Mouse (Mus musculus) hindbrain, postnatal 0 days (tissue): Measurements from ENCODE around the gene Rgs11. TPM values are rescaled to one million over a fixed set of nuclear protein-coding genes. Genes with fewer than 3 reads are reported as not detected.

Source experiments
- ATAC-seq: fragments of 200-750 bp; cut with Nextera tagmentation; 2 replicates; pipeline ENCODE4 v1.8.0; 2017; ENCODE audit warnings: mild to moderate bottlenecking, moderate TSS enrichment, moderate library complexity
- DNase-seq: peaks from one replicate; pipeline ENCODE4 v3.0.0-alpha.2; 2015; ENCODE audit warnings: low spot score
- H3K27ac ChIP-seq: fragments of 300-500 bp; sonication (generic); 2 replicates; pipeline ENCODE4 v1.5.1; 2014; ENCODE audit warnings: mild to moderate bottlenecking
- H3K27me3 ChIP-seq: fragments of 300-500 bp; sonication (generic); 2 replicates; pipeline ENCODE4 v1.6.1; 2014; ENCODE audit warnings: low read length, mixed read lengths; ENCODE audit not compliant: insufficient read depth
- H3K36me3 ChIP-seq: fragments of 300-500 bp; sonication (generic); 2 replicates; pipeline ENCODE4 v1.6.1; 2014; ENCODE audit warnings: low read length, mixed read lengths; ENCODE audit not compliant: insufficient read depth
- H3K4me1 ChIP-seq: fragments of 300-500 bp; sonication (generic); 2 replicates; pipeline ENCODE4 v1.6.1; 2014; ENCODE audit warnings: antibody characterized with exemption, low read length, mixed read lengths; ENCODE audit not compliant: insufficient read depth
- H3K4me2 ChIP-seq: fragments of 300-500 bp; sonication (generic); 2 replicates; pipeline ENCODE4 v1.6.1; 2014; ENCODE audit warnings: low read depth, mild to moderate bottlenecking, low read length, moderate library complexity, mixed read lengths
- H3K4me3 ChIP-seq: fragments of 300-500 bp; sonication (generic); 2 replicates; pipeline ENCODE4 v1.5.1; 2014; ENCODE audit warnings: low read length
- H3K9ac ChIP-seq: fragments of 300-500 bp; sonication (generic); replicated peaks from 2 replicates; pipeline ENCODE4 v1.6.1; 2014; ENCODE audit warnings: mild to moderate bottlenecking, low read length, moderate library complexity, mixed read lengths
- H3K9me3 ChIP-seq: fragments of 300-500 bp; sonication (generic); 2 replicates; pipeline ENCODE4 v1.6.1; 2016; ENCODE audit warnings: low read length, mixed read lengths
- CTCF ChIP-seq: IDR thresholded peaks from 2 replicates; pipeline ENCODE4 v1.5.1; 2016; ENCODE audit warnings: antibody characterized with exemption, control low read depth, low read depth
- WGBS: fragments of 180-500 bp; shearing (Covaris S2); extraction: QIAGEN DNeasy Blood & Tissue Kit; methylation state at CpG from one replicate; pipeline ENCODE4 v1.1.7; 2014; 5-methylcytosine and 5-hydroxymethylcytosine counted together
- polyA plus RNA-seq: library from polyadenylated mRNA; unstranded; fragments of >200 nt; fragmentation: Nextera tagmentation; extraction: Ambion mirVana; gene quantifications from 2 replicates; pipeline ENCODE4 v1.2.1, GENCODE M21; 2015
- total RNA-seq: library from RNA; depleted of rRNA; stranded (reverse); fragments of >200 nt; gene quantifications from 2 replicates; pipeline ENCODE4 v1.2.3, GENCODE M21; 2014

Rgs11 gene
- total and polyA plus RNA-seq, 2 experiments from 2014 or later = 20.5 to 38.5 TPM

DNA sequence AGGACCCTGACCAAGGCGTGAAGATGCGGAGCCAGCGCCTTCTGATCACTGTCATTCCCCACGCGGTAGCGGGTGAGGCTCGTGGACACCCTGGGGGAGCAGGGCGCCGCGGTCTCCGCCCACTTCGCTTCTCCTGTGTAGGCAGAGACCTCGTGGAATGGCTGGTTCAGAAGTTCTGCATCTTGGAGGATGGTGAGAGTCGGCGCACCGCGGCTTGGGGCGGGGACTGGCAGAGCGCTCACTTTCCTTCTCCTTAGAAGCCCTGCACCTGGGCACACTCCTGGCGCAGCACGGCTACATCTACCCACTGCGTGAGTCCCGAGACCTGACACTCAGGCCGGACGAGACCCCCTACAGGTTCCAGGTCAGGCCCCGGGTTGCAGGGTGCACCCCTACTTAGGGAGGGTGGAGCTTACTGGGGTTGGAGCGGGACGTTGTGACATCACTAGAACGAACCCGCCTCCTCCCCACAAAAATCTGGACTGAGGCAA lies 615 bp downstream of the Rgs11 start:
- ATAC-seq (peak; percentile 25), DNase-seq (peak; percentile 36)
- no peak overlapping the region for H3K27ac ChIP-seq
- H3K9ac ChIP-seq = peak overlapping the region; percentile 46; the same call in 1 of the 2 replicates
- peak overlapping the region; percentile 48 for H3K4me3 ChIP-seq
- H3K4me2 ChIP-seq = peak overlapping the region; percentile 96
- no peaks in the 10 kb centered on the region for H3K9me3 ChIP-seq
- WGBS = 2% methylated on average over 30 of the region's 30 CpGs
- 0 out of 2 replicates have a peak, but pooled peaks cover 3% of the 10 kb centered on the region for H3K36me3 ChIP-seq
- TF ChIP-seq CTCF = no peak
- peaks cover 3% of the 10 kb centered on the region; the same call in 1 of the 2 replicates for H3K27me3 ChIP-seq
- H3K4me1 ChIP-seq = peaks cover 3% of the 10 kb centered on the region; the same call in 1 of the 2 replicates

DNA sequence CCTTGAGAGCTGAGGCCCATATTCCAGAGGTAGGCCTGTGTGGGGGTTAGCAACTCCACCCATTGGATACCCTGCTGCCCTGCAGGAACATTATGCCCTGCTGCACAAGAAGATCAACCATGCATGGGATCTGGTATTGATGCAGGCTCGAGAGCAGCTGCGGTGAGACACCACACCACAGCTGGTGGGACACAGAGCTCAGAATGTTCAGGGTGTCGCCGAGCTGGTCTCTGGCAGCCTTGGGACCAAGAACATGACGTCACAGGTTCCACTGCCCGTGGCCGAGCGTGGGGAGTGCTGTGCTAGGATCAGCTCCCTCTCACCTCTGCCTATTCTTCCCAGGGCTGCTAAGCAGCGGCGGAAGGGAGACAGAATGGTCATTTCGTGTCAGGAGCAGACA lies 2.0 kb downstream of the Rgs11 start:
- no peak for DNase-seq
- TF ChIP-seq CTCF = no peak
- Histone ChIP-seq H3K4me3 (no peak overlapping the region), H3K4me1 (peaks cover 3% of the 10 kb centered on the region; the same call in 1 of the 2 replicates), H3K9me3 (no peaks in the 10 kb centered on the region), H3K9ac (no peak overlapping the region), H3K4me2 (no peak overlapping the region), H3K36me3 (no peaks in the 10 kb centered on the region), H3K27ac (no peak overlapping the region), H3K27me3 (peaks cover 3% of the 10 kb centered on the region; the same call in 1 of the 2 replicates)
- no peak for ATAC-seq
- WGBS = 30% methylated on average over 11 of the region's 11 CpGs

DNA sequence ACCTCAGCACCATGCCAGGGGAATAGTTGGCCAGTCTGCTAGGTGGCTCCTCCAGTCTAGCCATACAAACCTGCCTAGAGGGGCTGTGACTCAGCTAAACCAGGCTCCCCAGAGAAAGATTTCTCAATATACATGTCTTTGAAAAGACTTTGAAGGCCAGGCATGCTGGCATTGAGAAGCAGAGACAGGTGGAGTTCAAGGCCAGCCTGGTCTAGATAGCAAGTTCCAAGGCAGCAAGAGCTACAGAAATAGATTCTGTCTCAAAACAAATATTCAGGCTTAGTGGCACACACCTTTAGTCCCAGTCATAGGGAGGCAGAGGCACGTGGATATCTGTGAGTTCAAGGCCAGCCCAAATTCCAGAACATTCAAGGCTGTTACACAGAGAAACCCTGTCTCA lies 3.6 kb downstream of the Rgs11 start:
- Histone ChIP-seq H3K27ac (no peak overlapping the region), H3K36me3 (no peaks in the 10 kb centered on the region), H3K27me3 (peaks cover 3% of the 10 kb centered on the region; the same call in 1 of the 2 replicates), H3K4me1 (peaks cover 3% of the 10 kb centered on the region; the same call in 1 of the 2 replicates), H3K9me3 (no peaks in the 10 kb centered on the region), H3K4me2 (no peak overlapping the region), H3K4me3 (no peak overlapping the region), H3K9ac (no peak overlapping the region)
- DNase-seq = no peak
- no peak for TF ChIP-seq CTCF
- no peak for ATAC-seq
- 57% methylated on average over 1 of the region's 1 CpGs for WGBS

DNA sequence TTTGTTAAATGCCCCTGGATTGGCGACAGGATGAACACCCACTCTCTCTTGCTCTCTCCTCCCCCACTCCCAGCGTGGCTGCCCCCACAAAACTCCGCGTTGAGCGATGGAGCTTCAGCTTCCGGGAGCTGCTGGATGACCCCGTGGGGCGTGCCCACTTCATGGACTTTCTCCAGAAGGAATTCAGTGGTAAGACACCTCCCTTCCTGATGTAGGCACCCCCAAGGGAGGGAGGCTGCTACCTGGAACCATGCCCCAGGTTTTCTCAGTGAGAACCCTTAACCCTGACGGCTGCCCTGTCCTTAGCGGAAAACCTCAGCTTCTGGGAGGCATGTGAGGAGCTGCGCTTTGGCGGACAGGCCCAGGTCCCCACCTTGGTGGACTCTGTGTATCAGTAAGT lies 4.9 kb downstream of the Rgs11 start, which contains the start of gene Arhgdig:
TSS of gene Arhgdig (minus strand) at position 101 of the 400 bp plus-strand sequence.
- ATAC-seq (no peak), DNase-seq (no peak)
- no peaks in the 10 kb centered on the region for H3K36me3 ChIP-seq
- H3K4me1 ChIP-seq = no peaks in the 10 kb centered on the region
- WGBS = 90% methylated on average over 12 of the region's 12 CpGs
- peaks cover 3% of the 10 kb centered on the region; the same call in 1 of the 2 replicates for H3K27me3 ChIP-seq
- no peak within 1 kb of the TSS for H3K9ac ChIP-seq
- H3K27ac ChIP-seq = no peak within 1 kb of the TSS
- H3K9me3 ChIP-seq = no peaks in the 10 kb centered on the region
- no peak within 1 kb of the TSS for H3K4me3 ChIP-seq
- H3K4me2 ChIP-seq = no peak within 1 kb of the TSS
- TF ChIP-seq CTCF = no peak

GRCm38 (mm10) chr17:26212241-26212640 lies 9.5 kb downstream of the Rgs11 start:
- TF ChIP-seq CTCF = no peak

DNA sequence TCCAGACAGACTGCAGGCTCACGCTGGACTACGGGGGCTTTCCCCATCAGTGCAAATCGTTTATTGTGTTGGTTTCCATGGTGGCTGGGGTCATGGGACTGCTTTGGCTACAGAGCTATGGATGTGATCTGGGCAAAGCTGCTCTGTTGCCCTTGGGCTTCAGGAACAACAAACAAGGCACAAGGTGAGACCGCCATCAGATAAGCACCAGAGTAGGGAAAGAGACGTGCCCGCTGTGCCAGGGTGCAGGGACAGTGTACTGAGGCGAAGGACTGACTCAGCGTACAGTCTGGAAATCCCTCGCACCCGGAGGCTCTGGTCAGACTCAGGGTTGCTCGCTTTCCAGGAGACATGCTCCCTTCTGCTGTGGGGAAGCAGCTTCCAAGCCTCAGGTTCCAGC lies 9.9 kb downstream of the Rgs11 start:
- Histone ChIP-seq H3K4me3 (no peak overlapping the region), H3K36me3 (peaks cover 11% of the 10 kb centered on the region; the same call in 1 of the 2 replicates), H3K27me3 (no peaks in the 10 kb centered on the region), H3K9me3 (no peaks in the 10 kb centered on the region), H3K9ac (no peak overlapping the region), H3K4me1 (no peaks in the 10 kb centered on the region), H3K27ac (no peak overlapping the region), H3K4me2 (no peak overlapping the region)
- 89% methylated on average over 11 of the region's 11 CpGs for WGBS
- no peak for TF ChIP-seq CTCF
- DNase-seq (no peak), ATAC-seq (no peak)

More at GRCm38 (mm10) chr17:26212241-26212640, 9.5 kb downstream of the Rgs11 start:
- ATAC-seq (no peak), DNase-seq (no peak)
- H3K36me3 ChIP-seq = peaks cover 11% of the 10 kb centered on the region; the same call in 1 of the 2 replicates
- WGBS = 91% methylated on average over 7 of the region's 7 CpGs
- no peaks in the 10 kb centered on the region for H3K27me3 ChIP-seq
- H3K9ac ChIP-seq = no peak overlapping the region
- H3K9me3 ChIP-seq = no peaks in the 10 kb centered on the region
- H3K4me1 ChIP-seq = no peaks in the 10 kb centered on the region
- no peak overlapping the region for H3K27ac ChIP-seq
- H3K4me3 ChIP-seq = no peak overlapping the region
- H3K4me2 ChIP-seq = no peak overlapping the region

DNA sequence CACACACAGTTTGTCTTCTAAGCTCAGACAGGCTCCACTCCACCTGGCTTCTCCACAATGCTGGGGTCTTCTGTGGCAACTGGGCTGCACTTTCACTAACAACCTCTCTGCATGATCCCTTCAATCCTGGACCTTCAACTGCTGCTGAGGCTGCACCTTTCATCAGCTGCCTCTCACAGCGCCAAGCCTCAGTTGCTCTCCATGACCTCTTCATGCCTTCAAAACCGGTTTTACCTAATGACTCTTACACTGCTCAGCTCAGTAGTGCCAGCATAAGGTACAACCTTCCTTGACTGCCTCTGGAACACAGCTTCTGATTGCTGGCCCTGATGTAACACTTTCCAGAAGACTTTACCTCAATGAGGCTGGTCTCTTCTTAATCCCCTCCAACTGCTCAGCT lies 18.8 kb downstream of the Rgs11 start:
- TF ChIP-seq CTCF = no peak
- 75% methylated on average over 2 of the region's 2 CpGs for WGBS
- no peak for ATAC-seq
- no peak overlapping the region for H3K27ac ChIP-seq
- H3K36me3 ChIP-seq = 0 out of 2 replicates have a peak, but pooled peaks cover 6% of the 10 kb centered on the region
- no peak for DNase-seq
- no peak overlapping the region for H3K4me3 ChIP-seq
- no peak overlapping the region for H3K9ac ChIP-seq
- H3K27me3 ChIP-seq = no peaks in the 10 kb centered on the region
- no peak overlapping the region for H3K4me2 ChIP-seq
- H3K9me3 ChIP-seq = no peaks in the 10 kb centered on the region
- H3K4me1 ChIP-seq = no peaks in the 10 kb centered on the region
